ENCODE assay signal across 9 mouse cellular contexts in the genomic region with DNA sequence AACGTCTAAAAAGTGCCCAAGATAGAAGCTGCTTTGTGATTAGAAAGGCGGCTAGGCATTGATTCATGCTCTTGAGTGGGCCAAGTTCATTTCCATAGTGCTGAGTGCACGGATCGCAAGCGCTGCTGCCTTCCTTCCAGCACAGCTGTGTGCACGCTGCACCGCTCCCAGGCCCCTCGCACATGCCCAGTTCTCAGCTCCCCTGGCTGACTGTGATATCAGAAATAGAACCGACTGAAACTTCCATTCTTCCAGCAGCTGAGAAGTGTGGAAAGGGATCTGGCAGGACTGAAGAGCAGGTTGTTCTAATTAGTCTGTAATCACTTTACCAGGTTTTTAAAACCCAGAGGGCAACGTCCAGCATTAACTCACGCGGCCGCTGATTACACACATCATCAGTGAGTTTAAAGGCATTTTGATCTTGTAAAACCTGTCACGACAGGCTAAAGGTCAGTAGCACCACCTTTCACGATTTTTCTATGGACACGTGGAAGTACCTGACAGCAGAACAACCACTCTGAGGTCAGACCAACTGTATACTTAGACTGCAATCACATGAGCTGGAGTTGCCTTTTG.
DNase-seq lines count a peak whose midpoint lies in the region; ATAC-seq and TF ChIP-seq lines count a peak whose summit lies in the region.
"Had no signal": no experiment of that assay in that cellular context is flagged by ENCODE, and none has a peak within 500 bp of the region (broad histone marks: within the 10 kb centered on the region; RNA-seq: fewer than 3 reads in every experiment).

No protein-coding gene starts in this region.

- no peaks in the 10 kb centered on the region for H3K9me3 ChIP-seq in forebrain, embryonic 10.5 days
- no peaks in the 10 kb centered on the region for H3K9me3 ChIP-seq in forebrain, embryonic 11.5 days (ENCODE audit: control insufficient read depth, low read length)
- no peaks in the 10 kb centered on the region for H3K9me3 ChIP-seq in forebrain, embryonic 16.5 days (ENCODE audit: control insufficient read depth, low read length)
- H3K9me3 ChIP-seq in neural tube, embryonic 15.5 days (replicated peaks), result no peaks in the 10 kb centered on the region

- no peaks in the 10 kb centered on the region for H3K27me3 ChIP-seq in forebrain, embryonic 10.5 days (ENCODE audit: poor library complexity, severe bottlenecking)
- no peaks in the 10 kb centered on the region for H3K27me3 ChIP-seq in forebrain, embryonic 11.5 days (ENCODE audit: control insufficient read depth, insufficient read depth, low read length)
- H3K27me3 ChIP-seq in forebrain, embryonic 16.5 days (replicated peaks; ENCODE audit: control insufficient read depth, insufficient read depth, low read length), result no peaks in the 10 kb centered on the region
- no peaks in the 10 kb centered on the region for H3K27me3 ChIP-seq in neural tube, embryonic 15.5 days (replicated peaks)
- H3K27me3 ChIP-seq in cerebellum, adult 2 months (ENCODE audit: control insufficient read depth, insufficient read depth, low read length), result no peaks in the 10 kb centered on the region

- no peak for DNase-seq in forebrain, embryonic 10.5 days (ENCODE audit: extremely low spot score, low spot score)
- DNase-seq in forebrain, embryonic 11.5 days (ENCODE audit: low spot score), result no peak
- DNase-seq in heart, postnatal 14 days, result peak; percentile 72 to 79
- DNase-seq in large intestine, adult 2 months (ENCODE audit: low read depth, low spot score), result peak; percentile 86
- no peak for DNase-seq in cerebellum, postnatal 4 days (ENCODE audit: low spot score in 2 of 2)
- DNase-seq in cerebellum, adult 2 months, result no peak

- no peak for TF ChIP-seq CTCF in cerebellum, adult 2 months (IDR thresholded peaks at IDR 0.05; ENCODE audit: borderline replicate concordance, insufficient read depth, low read depth, low read length)

- 67% methylated on average over 16 of the region's 16 CpGs for WGBS in forebrain, embryonic 10.5 days
- WGBS in forebrain, embryonic 11.5 days, result 62% methylated on average over 16 of the region's 16 CpGs
- 34% methylated on average over 16 of the region's 16 CpGs for WGBS in forebrain, embryonic 16.5 days
- WGBS in large intestine, adult 2 months, result 22% methylated on average over 16 of the region's 16 CpGs
- WGBS in neural tube, embryonic 15.5 days, result 41% methylated on average over 16 of the region's 16 CpGs
- WGBS in cerebellum, adult 2 months, result 73% methylated on average over 16 of the region's 16 CpGs

- H3K4me3 ChIP-seq in forebrain, embryonic 10.5 days, result no peak overlapping the region
- H3K4me3 ChIP-seq in forebrain, embryonic 11.5 days (ENCODE audit: low read depth, low read length), result no peak overlapping the region
- H3K4me3 ChIP-seq in forebrain, embryonic 16.5 days (replicated peaks; ENCODE audit: low read length), result no peak overlapping the region
- no peak overlapping the region for H3K4me3 ChIP-seq in neural tube, embryonic 15.5 days (replicated peaks)
- H3K4me3 ChIP-seq in cerebellum, adult 2 months (replicated peaks; ENCODE audit: insufficient read depth, low read depth, low read length), result no peak overlapping the region

- no peaks in the 10 kb centered on the region for H3K36me3 ChIP-seq in forebrain, embryonic 10.5 days (replicated peaks)
- H3K36me3 ChIP-seq in forebrain, embryonic 11.5 days (ENCODE audit: control insufficient read depth, insufficient read depth, low read length), result no peaks in the 10 kb centered on the region
- no peaks in the 10 kb centered on the region for H3K36me3 ChIP-seq in forebrain, embryonic 16.5 days (ENCODE audit: control insufficient read depth, insufficient read depth)
- H3K36me3 ChIP-seq in neural tube, embryonic 15.5 days, result no peaks in the 10 kb centered on the region

- H3K27ac ChIP-seq in forebrain, embryonic 10.5 days, result peak overlapping the region; percentile 31; the same call in 1 of the 2 replicates
- H3K27ac ChIP-seq in forebrain, embryonic 11.5 days (ENCODE audit: low read depth, low read length), result no peak overlapping the region
- H3K27ac ChIP-seq in forebrain, embryonic 16.5 days (ENCODE audit: low read length), result peak overlapping the region; percentile 62
- H3K27ac ChIP-seq in neural tube, embryonic 15.5 days (replicated peaks), result no peak overlapping the region
- H3K27ac ChIP-seq in cerebellum, adult 2 months (ENCODE audit: insufficient read depth, low read length), result no peak overlapping the region
- H3K27ac ChIP-seq: macrophage had no signal

- ATAC-seq in forebrain, embryonic 11.5 days (replicated peaks; ENCODE audit: low FRiP score), result no peak
- ATAC-seq in forebrain, embryonic 16.5 days, result peak; percentile 90
- ATAC-seq in neural tube, embryonic 15.5 days (ENCODE audit: low FRiP score), result peak; percentile 76; the same call in 1 of the 2 replicates

- peaks cover 35% of the 10 kb centered on the region for H3K4me1 ChIP-seq in forebrain, embryonic 10.5 days
- peaks cover 4% of the 10 kb centered on the region; the same call in 1 of the 2 replicates for H3K4me1 ChIP-seq in forebrain, embryonic 11.5 days (replicated peaks; ENCODE audit: control insufficient read depth, insufficient read depth, low read length)
- peaks cover 16% of the 10 kb centered on the region for H3K4me1 ChIP-seq in forebrain, embryonic 16.5 days (replicated peaks; ENCODE audit: control insufficient read depth, insufficient read depth, low read length)
- peaks cover 38% of the 10 kb centered on the region for H3K4me1 ChIP-seq in neural tube, embryonic 15.5 days
- 0 out of 2 replicates have a peak, but pooled peaks cover 2% of the 10 kb centered on the region for H3K4me1 ChIP-seq in cerebellum, adult 2 months (ENCODE audit: control insufficient read depth, insufficient read depth, low read length)

- no peak overlapping the region for H3K4me2 ChIP-seq in forebrain, embryonic 11.5 days (ENCODE audit: low read depth, low read length, severe bottlenecking)
- no peak overlapping the region for H3K4me2 ChIP-seq in forebrain, embryonic 16.5 days (ENCODE audit: low read length)
- H3K4me2 ChIP-seq in neural tube, embryonic 15.5 days, result no peak overlapping the region

- intact Hi-C loops in heart, postnatal 14 days (cut with DNase I), result no loop called here

- TF ChIP-seq POLR2A in cerebellum, adult 2 months (IDR thresholded peaks at IDR 0.05; ENCODE audit: borderline replicate concordance, insufficient read depth, low read length), result no peak

- H3K9ac ChIP-seq in forebrain, embryonic 11.5 days (ENCODE audit: low read length), result no peak overlapping the region
- no peak overlapping the region for H3K9ac ChIP-seq in forebrain, embryonic 16.5 days (replicated peaks; ENCODE audit: low read depth, low read length)
- H3K9ac ChIP-seq in neural tube, embryonic 15.5 days (replicated peaks), result no peak overlapping the region

Comparison
In these comparisons a context has a peak if more than half of its experiments do, and no peak if none do; other contexts are left out.
1. H3K27ac ChIP-seq: peak in forebrain, embryonic 10.5 days (single experiment) and forebrain, embryonic 16.5 days (single experiment); none in forebrain, embryonic 11.5 days (single experiment), neural tube, embryonic 15.5 days (single experiment) and cerebellum, adult 2 months (single experiment).
2. DNase-seq: peak in heart, postnatal 14 days (2 of 2) and large intestine, adult 2 months (single experiment); none in forebrain, embryonic 10.5 days (single experiment), forebrain, embryonic 11.5 days (single experiment), cerebellum, postnatal 4 days (0 of 2) and cerebellum, adult 2 months (0 of 2).